Mouse (Mus musculus) MEL-GATA-1-ER (cell line): ENCODE results near the gene Slc38a2.

Source experiments
- DNase-seq: peaks from one replicate; pipeline ENCODE4 v3.0.0-alpha.2; 2012; ENCODE audit warnings: low read depth; ENCODE audit errors: extremely low read depth

Slc38a2 gene

DNA sequence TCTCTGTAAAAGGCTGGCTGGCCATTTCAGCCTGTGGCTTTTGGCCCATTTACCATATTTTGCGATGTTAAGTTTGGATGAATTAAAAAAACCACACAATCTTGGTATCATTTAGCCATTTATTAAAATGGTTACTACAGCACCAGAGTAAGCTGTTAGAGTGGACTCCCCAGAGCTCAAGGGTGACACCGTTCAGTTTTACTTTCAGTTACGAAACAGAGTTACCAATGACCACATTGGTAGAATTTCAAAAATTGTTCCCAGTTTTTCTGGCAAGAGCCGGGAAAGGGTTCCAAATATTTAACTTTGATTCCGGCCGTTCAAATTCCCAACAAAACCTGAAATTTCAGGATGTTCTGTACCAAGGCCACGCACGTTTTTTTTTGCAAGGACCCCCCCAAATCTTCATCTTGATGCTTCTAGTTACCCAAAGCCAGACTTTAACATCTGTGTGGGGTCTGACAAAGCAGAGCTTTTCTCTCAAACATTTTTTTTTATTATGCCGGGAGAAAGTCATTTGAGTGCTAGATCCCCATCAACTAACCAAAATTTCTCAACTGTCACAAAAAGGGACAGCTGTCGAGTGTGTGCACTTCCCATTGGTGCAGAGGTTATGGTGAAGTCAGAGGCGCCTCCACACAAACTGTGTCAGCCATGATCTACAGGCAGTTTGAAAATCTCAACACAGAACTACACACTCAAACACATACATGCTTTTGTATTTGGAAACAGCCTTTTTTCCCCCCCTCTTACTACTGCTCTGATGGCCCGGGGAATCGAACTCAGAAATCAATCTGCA, 2.8 kb downstream of the Slc38a2 start:
- DNase-seq, result no peak

DNA sequence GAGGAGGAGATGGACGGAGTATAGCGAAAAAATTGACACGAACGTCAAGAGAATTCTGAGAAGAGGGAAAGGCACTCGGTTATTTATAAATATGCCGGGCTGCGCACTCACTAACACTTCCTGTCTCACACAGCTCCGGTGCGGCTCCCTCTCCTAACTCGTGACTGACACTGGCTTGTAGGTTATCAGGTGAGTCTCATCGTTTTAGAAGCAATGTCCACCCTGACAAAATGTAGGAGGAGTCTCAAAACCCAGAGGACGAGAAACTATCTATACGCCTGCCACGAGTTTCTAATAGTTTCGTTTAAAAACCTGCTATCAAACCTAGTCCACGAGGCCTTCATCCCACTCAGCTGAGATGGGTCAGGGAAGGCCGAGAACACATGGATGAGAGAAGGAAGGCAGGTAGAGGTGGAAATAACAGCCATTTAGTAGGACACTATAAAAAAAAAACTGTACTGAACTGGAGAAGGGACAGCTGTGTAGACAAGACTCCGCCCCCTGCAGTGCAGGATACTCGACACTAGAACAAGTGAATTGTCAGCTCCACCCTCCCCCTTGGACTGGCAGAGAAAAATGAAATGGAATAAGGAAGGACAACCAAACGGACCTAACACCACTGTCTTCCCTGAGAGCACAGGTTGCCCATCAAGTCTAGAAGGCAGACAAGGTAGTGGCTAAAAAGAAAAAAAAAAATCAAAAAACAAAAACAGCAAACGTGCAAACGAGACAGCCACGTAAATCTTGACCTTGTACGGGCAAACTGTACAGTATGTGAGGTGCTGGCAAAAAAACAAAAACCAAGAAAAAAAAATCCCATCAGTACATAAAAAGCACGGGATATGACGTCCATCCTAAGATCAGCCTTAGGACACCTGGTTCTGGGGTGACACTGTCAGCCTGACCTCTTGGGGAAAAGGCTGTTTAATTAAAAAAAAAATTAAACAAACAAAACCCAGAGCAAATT, 3.8 kb downstream of the Slc38a2 start:
- no peak for DNase-seq

DNA sequence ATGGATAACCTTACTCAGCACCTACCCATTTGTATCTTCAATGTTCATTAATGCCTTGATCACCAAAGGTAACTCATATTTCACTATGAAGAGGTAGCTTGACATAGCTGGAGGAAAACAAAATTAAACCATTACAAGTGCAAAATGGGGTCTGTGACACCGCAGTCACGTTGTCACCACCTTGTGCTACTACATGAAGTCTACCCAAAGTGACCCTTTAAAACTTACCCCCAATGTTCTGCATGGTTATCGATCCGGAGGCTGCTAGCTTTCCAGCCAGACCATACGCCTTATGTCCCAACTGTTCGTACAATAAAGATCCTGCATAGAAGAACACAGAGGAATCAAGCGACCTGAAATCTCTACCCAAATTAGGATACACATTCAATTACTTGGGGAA, 4.5 kb downstream of the Slc38a2 start:
- no peak for DNase-seq

DNA sequence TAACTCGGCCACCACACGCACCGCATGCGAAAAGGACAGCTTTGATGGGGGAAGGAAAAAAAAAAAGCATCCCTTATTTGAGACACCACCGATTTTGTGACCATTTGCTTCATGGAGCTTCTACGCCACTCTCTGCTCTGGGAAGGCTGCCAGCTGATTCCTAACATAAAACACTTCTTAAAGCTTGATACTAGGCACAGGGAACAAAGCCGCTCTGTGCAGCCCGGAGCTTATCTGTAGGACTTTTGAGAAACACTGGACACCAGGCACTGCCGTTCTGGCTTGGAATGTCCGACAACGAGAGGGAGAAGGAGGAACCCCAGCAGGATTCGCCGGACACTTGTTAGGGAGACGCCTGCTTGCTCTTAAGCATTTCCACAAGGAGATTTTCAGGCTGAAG, 5.8 kb downstream of the Slc38a2 start:
- no peak for DNase-seq

DNA sequence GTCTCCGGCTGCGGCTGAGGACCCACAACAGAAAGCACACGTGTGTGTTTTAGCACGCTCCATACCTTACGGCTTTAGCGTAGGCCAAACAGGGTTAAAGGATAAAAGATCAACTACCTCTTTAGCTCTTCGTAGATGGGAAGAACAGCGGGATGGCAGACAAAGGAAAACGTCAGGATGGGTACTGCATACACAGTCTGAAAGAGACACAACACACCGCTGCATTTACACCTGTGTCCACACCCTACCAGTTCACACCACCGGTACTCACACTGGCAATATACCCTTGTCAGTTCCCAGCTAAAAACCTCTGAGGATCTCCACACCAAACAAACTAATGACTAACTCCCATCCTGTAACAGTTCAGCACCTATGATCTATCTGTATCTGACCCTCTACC, 7.1 kb downstream of the Slc38a2 start:
- DNase-seq, result no peak

- DNase-seq, result no peak
Measured at GRCm38 (mm10) chr15:96691381-96691780, 8.1 kb downstream of the Slc38a2 start.

DNA sequence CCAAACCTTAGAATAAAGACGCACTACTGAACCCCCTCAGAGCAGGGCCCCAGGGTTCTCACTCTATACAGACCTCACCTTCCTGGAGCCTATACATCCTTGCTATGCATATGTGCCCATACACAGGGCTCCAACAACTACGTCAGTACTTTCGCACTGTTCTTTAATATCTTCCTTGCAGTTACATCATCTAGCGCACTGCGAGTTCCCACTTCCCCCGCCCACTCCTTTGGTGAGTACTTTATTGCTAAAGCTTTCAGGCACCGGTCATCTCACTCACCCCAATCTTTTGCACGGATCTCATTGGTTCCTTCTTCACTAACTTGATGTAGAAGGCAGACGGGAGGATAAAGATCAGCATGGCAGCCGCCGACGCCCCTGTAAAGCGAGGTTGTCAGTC, 8.7 kb downstream of the Slc38a2 start:
- no peak for DNase-seq

- DNase-seq, result no peak
Measured at GRCm38 (mm10) chr15:96689919-96690318, 9.6 kb downstream of the Slc38a2 start.

GRCm38 (mm10) chr15:96688784-96689318, 10.7 kb downstream of the Slc38a2 start:
- no peak for DNase-seq

DNA sequence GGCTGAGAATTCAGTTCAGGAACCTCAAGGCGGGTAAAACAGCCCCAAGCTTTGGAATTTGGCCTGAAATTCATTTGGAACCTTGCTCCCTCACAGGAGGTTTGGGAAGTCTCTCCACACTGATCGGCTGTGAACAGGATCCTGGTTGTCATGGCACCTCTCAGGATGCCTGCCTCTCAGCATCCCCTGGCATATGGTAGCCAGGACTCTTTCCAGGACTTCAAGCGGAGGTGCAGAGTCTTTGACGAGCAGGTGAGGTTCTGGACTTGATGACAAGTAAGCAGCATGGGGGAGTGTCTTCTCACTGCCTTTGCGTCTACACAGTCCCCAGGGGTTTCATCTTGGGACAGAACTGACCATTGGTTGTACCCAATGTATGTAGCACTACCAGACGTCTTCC, 11.5 kb downstream of the Slc38a2 start:
- no peak for DNase-seq

DNA sequence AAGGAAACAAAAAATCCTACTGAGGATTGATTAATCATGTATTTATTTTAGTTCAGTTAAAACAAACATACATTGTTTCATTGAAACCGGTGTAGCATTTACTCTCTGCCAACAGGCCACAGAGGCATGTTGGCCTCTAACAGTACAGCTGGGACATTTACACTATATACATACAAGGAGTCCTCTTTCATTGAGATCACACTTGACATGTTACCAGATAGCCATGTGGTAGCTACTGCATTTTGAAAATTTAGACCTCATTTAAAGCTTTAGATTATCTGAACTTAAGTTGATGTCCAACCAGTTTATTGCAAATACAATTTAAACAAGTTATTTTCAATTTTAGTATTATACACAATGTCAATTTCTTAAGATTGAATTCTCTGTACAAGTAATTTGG, 12.2 kb downstream of the Slc38a2 start:
- no peak for DNase-seq

GRCm38 (mm10) chr15:96686201-96687159, 13.1 kb downstream of the Slc38a2 start:
- DNase-seq, result no peak

DNA sequence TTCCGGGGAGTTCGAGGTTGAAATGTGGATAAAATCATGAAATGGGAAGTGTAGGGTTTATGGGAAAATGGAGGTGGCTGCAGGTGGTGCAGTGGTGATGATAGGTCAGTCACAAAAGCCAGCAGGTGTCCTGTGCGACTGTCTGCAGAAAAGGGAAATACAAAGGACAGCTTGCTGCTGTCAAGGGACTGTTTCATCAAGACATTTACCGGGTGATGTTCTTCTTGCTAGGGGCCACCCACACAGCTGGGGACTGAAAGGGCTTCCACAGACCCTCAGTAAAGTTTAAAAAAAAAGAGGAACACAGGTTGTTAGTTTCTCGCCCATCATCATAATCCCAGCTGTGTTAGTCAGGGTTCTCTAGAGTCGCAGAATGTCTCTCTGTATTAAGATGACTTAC, 14.3 kb downstream of the Slc38a2 start:
- DNase-seq, result no peak

DNA sequence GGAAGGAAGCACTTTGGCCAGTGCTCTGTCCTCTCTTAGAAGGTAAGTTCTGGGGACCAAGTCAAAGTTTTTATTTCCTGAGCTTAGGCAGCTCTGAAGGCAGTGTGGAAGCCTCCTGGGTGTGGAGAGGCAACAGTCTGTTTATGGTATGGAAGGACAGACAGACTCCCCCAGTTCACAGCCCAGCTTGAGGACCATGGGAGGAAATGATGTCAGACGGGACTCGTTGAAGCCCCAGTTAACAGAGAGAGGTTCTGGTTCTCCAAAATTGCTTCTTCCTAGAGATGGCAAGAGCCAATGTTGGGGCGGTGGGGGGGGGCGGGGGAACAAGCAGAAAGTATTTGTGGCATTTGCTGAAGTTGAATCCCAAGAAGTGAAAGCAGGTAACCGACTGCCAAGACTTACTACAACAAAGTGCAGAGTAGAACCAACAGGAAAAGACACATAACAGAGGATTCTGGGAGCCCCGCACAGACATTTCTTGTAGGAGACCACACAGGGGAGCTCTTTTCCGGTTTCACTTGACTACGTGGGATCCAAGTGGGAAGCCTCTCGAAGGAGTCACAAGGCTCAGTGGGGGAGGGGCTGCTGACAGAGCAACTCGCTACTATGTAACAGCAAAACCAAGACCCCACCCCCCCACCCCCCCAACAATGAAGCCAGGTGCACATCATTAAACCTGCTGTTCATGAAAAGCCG, 15.2 kb downstream of the Slc38a2 start:
- no peak for DNase-seq

DNA sequence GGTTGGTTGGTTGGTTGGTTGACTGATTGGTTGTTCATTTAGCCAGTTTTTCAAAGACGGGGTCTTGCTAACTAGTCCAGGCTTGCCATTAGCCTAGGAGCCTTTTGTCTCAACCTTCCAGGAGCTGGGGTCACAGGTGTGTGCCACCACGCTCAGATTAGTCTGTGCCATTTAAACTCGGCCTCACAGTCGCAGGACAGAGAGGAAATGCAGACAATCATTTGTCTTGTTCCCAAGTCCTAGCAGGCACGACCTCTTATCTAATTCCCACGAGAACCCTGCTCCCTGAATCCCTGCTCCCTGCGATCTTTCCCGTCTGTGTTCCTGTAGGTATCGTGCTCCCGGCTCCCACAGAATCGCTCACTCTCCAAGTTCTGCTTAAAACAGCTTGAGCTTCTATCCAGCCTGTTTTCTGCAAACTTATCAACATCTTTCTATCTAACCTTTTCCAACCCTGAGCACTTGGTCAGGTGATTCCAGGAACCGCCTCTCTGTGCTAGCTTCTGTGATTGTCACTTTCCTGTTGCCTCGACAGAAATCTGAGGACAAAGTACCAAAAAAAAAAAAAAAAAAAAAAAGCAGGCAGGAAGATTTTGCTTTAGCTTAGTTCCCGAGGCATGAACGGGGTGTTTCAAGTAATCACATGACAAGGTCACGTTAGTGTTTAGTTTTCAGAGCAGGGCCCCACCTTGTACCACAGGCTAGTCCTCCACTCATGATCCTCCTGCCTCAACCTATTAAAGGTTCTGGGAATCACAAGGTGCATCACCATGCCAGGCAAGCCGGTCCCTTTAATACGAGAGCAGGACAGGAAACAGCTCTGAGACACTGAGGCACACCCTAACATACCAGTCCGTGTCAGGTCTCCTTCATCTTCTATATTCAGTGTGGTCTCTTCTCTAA, 20.4 kb downstream of the Slc38a2 start:
- no peak for DNase-seq

GRCm38 (mm10) chr15:96676518-96676917, 23.0 kb downstream of the Slc38a2 start:
- DNase-seq, result no peak

DNA sequence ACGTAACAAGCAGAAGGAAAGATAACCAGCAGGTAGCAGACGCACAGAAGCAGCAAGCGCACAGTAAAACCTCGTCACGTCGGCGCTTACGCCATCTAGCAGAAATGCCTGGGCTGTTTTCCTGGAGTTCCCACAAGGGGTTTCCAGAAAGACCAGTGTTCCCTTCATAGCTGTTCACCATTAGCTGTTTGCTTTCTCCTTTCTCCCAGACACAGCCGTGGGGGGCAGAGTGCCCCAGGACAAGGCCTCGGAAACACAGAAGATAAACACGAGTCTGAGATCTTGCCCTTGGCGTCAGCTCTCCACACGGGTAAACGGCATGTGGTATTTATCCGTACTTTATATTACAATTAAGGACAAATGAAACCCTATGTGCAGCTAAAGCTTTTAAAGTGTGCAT, 23.8 kb downstream of the Slc38a2 start:
- no peak for DNase-seq

- DNase-seq, result no peak
Measured at GRCm38 (mm10) chr15:96675055-96675454, 24.5 kb downstream of the Slc38a2 start.

DNA sequence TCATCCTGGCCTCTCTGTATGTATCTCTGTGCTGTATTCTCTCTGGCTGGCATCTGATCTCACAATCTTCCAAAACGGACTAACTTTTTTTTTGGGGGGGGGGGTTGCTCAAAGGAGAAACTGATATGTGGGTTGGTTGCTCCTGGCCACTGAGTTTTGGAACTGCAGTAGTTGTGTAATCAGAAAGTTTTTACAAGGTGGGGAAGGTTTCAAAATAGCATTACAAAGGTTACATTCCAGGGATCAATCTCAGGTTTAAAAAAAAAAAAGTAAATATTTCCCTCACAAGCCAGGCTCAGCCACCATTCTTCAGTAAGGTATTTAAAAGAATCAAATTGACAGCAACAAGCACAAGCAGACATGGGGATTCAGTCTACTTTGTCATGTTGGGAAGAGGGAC, 25.4 kb downstream of the Slc38a2 start:
- DNase-seq, result no peak
